Mouse (Mus musculus) ES-Bruce4 (cell line): ENCODE measurements around the gene Spcs1.

Experiments used
- CTCF ChIP-seq: IDR thresholded peaks from one replicate; pipeline ENCODE4 v1.8.1; 2011; ENCODE audit warnings: low read depth, low read length
- POLR2A ChIP-seq: IDR thresholded peaks from one replicate; pipeline ENCODE4 v1.8.1; 2011; ENCODE audit warnings: low read length; ENCODE audit not compliant: insufficient read depth

GRCm38 (mm10) chr14:31022579-31022978 is 21.1 kb upstream of the Spcs1 start:
- no peak for TF ChIP-seq POLR2A
- TF ChIP-seq CTCF = no peak
